Mouse (Mus musculus): ENCODE results near the gene Ropn1.
A peak's percentile ranks its signal among the peaks of the same experiment; 100 is the strongest.

GRCm38 (mm10) chr16:34667031-34667726, 17.5 kb downstream of the Ropn1 start:
- TF ChIP-seq CTCF (conservative IDR thresholded peaks at IDR 0.05; ENCODE audit: insufficient read depth, insufficient read length, low read depth, low read length) (peak; percentile 97), POLR2A (IDR thresholded peaks at IDR 0.05; ENCODE audit: low read depth, low read length) (no peak)

Data from kidney, adult 2 months (tissue).